Mouse (Mus musculus) ES-E14 (cell line): ENCODE results near the gene Grk2. TPM values are rescaled to one million over a fixed set of nuclear protein-coding genes. Genes with fewer than 3 reads are reported as not detected.

Source experiments
- DNase-seq: peaks from one replicate; pipeline ENCODE4 v3.0.0-alpha.2; 2013; ENCODE audit warnings: low read depth, low spot score
- H3K27ac ChIP-seq: 2 replicates; pipeline ENCODE4 v1.5.1; 2012; ENCODE audit warnings: low read depth, mild to moderate bottlenecking, low read length, moderate library complexity, mixed read lengths; ENCODE audit not compliant: poor library complexity, insufficient read depth, severe bottlenecking
- H3K36me3 ChIP-seq: 2 replicates; pipeline ENCODE4 v1.6.1; 2012; ENCODE audit warnings: mild to moderate bottlenecking, low read length, moderate library complexity, mixed read lengths; ENCODE audit not compliant: control insufficient read depth, poor library complexity, insufficient read depth, severe bottlenecking
- H3K4me1 ChIP-seq, 2 experiments: fragments of 150-350 bp in 1 of 2; sonication (generic) in 1 of 2; 2 replicates each; pipeline ENCODE4 v1.6.1; 2012; ENCODE audit warnings: low read length in 2 of 2, mild to moderate bottlenecking in 1 of 2, mixed read lengths in 1 of 2; ENCODE audit not compliant: control insufficient read depth in 2 of 2, insufficient read depth in 2 of 2, poor library complexity in 1 of 2
- H3K4me3 ChIP-seq, 2 experiments: fragments of 150-350 bp in 1 of 2; sonication (generic) in 1 of 2; 2 replicates each; pipeline ENCODE4 v1.5.1; 2012; ENCODE audit warnings: low read length in 2 of 2, low read depth in 1 of 2, mild to moderate bottlenecking in 1 of 2, mixed read lengths in 1 of 2; ENCODE audit not compliant: insufficient read depth in 1 of 2, poor library complexity in 1 of 2, severe bottlenecking in 1 of 2
- H3K9ac ChIP-seq: 2 replicates; pipeline ENCODE4 v1.6.1; 2012; ENCODE audit warnings: low read depth, mild to moderate bottlenecking, low read length, mixed read lengths; ENCODE audit not compliant: poor library complexity, insufficient read depth, severe bottlenecking
- H3K9me3 ChIP-seq: fragments of 150-350 bp; sonication (generic); 2 replicates; pipeline ENCODE4 v1.6.1; 2012; ENCODE audit warnings: low read depth, mild to moderate bottlenecking, low read length; ENCODE audit not compliant: control insufficient read depth, insufficient read depth
- CHD2 ChIP-seq: IDR thresholded peaks from 2 replicates; pipeline ENCODE4 v1.6.1; 2014; ENCODE audit warnings: mild to moderate bottlenecking, low read depth, low read length, inconsistent platforms
- HCFC1 ChIP-seq: IDR thresholded peaks from 2 replicates; pipeline ENCODE4 v1.6.1; 2012; ENCODE audit warnings: low read length, inconsistent platforms, borderline replicate concordance; ENCODE audit not compliant: insufficient read depth
- MAFK ChIP-seq: IDR thresholded peaks from 2 replicates; pipeline ENCODE4 v1.6.1; 2014; ENCODE audit warnings: mild to moderate bottlenecking, low read depth, low read length, inconsistent platforms; ENCODE audit not compliant: insufficient read depth
- ZC3H11A ChIP-seq: IDR thresholded peaks from 2 replicates; pipeline ENCODE4 v1.6.1; 2012; ENCODE audit warnings: low read depth, mild to moderate bottlenecking, inconsistent platforms, low read length, borderline replicate concordance
- ZNF384 ChIP-seq: IDR thresholded peaks from 2 replicates; pipeline ENCODE4 v1.6.1; 2012; ENCODE audit warnings: low read depth, low read length, inconsistent platforms
- in situ Hi-C, 2 experiments: fragments of 600-800 bp; cut with MboI; formaldehyde crosslinking; loops; one replicate each; pipeline ENCODE4 v1.15.1; 2025; ENCODE audit warnings: low sequenced_read_pairs in 2 of 2, inconsistent platforms in 1 of 2; ENCODE audit not compliant: unreplicated experiment in 2 of 2
- total RNA-seq: library from RNA; depleted of rRNA; stranded (reverse); fragments of 300-350 nt; gene quantifications from 2 replicates; pipeline ENCODE4 v1.2.3, GENCODE M21; 2012

The Grk2 gene
- total RNA-seq, 1 experiment = 56.1 TPM

DNA sequence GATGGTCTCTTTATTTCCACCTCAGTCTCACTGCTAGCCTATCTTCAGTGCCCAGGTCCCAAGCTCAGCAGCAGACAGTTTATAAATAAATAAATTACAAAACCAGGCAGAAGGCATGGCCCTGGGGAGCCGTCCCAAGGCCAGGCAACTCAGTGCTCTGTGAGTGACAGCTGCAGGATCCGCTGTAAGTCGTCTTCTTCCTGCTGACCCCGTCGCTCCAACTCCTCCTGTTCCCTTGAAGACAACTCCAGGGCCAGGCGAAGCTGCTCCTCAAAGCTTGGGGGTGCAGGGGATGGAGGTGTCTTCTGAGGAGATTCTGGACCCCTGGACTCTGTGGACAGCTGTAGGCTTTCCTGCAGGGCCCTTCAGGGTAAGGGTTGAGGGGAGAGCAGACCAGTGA, 35.8 kb downstream of the Grk2 start:
- in situ Hi-C loops = no loop called here

GRCm38 (mm10) chr19:4268566-4269361, 37.3 kb downstream of the Grk2 start, which contains the start of gene Ssh3:
TSS of gene Ssh3 (minus strand) at chr19:4269180.
- H3K9ac ChIP-seq = peak within 1 kb of the TSS; percentile 50
- peak within 1 kb of the TSS; percentile 61 to 70 for H3K4me3 ChIP-seq
- H3K36me3 ChIP-seq = no peaks in the 10 kb centered on the region
- peak; percentile 31 for DNase-seq
- H3K9me3 ChIP-seq = no peaks in the 10 kb centered on the region
- peaks cover 0 to 2% of the 10 kb centered on the region in 2 experiments; a peak in 1 of 4 replicates for H3K4me1 ChIP-seq
- in situ Hi-C loops = no loop called here
- no peak within 1 kb of the TSS for H3K27ac ChIP-seq
- TF ChIP-seq ZC3H11A (no peak), MAFK (no peak), CHD2 (no peak), HCFC1 (no peak), ZNF384 (no peak)

More for the DNA sequence above, 35.8 kb downstream of the Grk2 start:
- Histone ChIP-seq H3K27ac (no peak overlapping the region), H3K9me3 (no peaks in the 10 kb centered on the region), H3K4me1 (peaks cover 0 to 2% of the 10 kb centered on the region in 2 experiments; a peak in 1 of 4 replicates), H3K9ac (no peak overlapping the region), H3K36me3 (no peaks in the 10 kb centered on the region), H3K4me3 (no peak overlapping the region)
- TF ChIP-seq ZC3H11A (no peak), HCFC1 (no peak), ZNF384 (no peak)
- no peak for DNase-seq

DNA sequence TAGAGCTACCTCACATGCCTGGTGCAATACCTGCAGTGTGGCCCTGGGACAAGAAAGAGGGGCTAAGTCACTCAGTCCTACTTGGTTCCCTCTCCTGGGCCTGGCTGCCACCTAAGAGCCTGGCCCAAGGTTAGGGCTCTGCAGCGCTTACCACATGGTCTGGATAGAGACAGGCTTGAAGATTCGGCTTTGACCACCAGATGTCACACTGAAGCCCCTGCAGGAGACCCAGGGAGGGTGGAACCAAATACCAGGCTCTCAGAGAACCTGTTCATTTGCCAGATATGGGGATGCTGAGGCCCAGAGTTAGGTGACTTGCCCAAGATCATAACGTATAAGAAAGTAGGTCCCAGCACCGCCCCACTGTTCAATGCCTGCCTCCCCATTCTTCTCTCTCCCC, 40.1 kb downstream of the Grk2 start:
- Histone ChIP-seq H3K9ac (0 out of 2 replicates have a peak overlapping the region, but pooled peaks have one; percentile 5), H3K9me3 (no peaks in the 10 kb centered on the region), H3K36me3 (no peaks in the 10 kb centered on the region), H3K4me3 (no peak overlapping the region), H3K4me1 (peaks cover 0 to 2% of the 10 kb centered on the region in 2 experiments; a peak in 1 of 4 replicates), H3K27ac (no peak overlapping the region)
- in situ Hi-C loops = no loop called here
- no peak for TF ChIP-seq CHD2
- no peak for TF ChIP-seq ZNF384
- TF ChIP-seq ZC3H11A = no peak
- TF ChIP-seq MAFK = no peak
- no peak for TF ChIP-seq HCFC1
- no peak for DNase-seq

GRCm38 (mm10) chr19:4264171-4264780, 41.7 kb downstream of the Grk2 start:
- no peak overlapping the region for H3K9ac ChIP-seq
- no peak overlapping the region for H3K27ac ChIP-seq
- H3K4me3 ChIP-seq = no peak overlapping the region
- DNase-seq = no peak
- peaks cover 0 to 2% of the 10 kb centered on the region in 2 experiments; a peak in 1 of 4 replicates for H3K4me1 ChIP-seq
- H3K36me3 ChIP-seq = no peaks in the 10 kb centered on the region
- TF ChIP-seq CHD2 (no peak), ZNF384 (no peak), ZC3H11A (no peak), MAFK (no peak), HCFC1 (no peak)
- H3K9me3 ChIP-seq = no peaks in the 10 kb centered on the region
- in situ Hi-C loops = no loop called here
